Mouse (Mus musculus) embryonic facial prominence, embryonic 14.5 days (tissue): ENCODE measurements at regions not wholly inside any gene's neighbourhood (a gene's known extent, or its start where the extent isn't known, plus 50 kb on each side); places are given as distances from the start of the nearest gene placed in this dataset.

Experiments used
- ATAC-seq: fragments of 200-750 bp; cut with Nextera tagmentation; 2 replicates; pipeline ENCODE4 v1.8.0; 2017; ENCODE audit warnings: low read depth, moderate number of reproducible peaks, moderate TSS enrichment
- DNase-seq: peaks from one replicate; pipeline ENCODE4 v3.0.0-alpha.2; 2015; ENCODE audit warnings: low spot score
- H3K27ac ChIP-seq: fragments of 300-500 bp; sonication (generic); replicated peaks from 2 replicates; pipeline ENCODE4 v1.5.1; 2014; ENCODE audit warnings: low read depth, mild to moderate bottlenecking, low read length, moderate library complexity
- H3K27me3 ChIP-seq: fragments of 300-500 bp; sonication (generic); replicated peaks from 2 replicates; pipeline ENCODE4 v1.6.1; 2014; ENCODE audit warnings: low read length; ENCODE audit not compliant: control insufficient read depth, insufficient read depth
- H3K36me3 ChIP-seq: fragments of 300-500 bp; sonication (generic); 2 replicates; pipeline ENCODE4 v1.6.1; 2014; ENCODE audit warnings: low read length, mixed read lengths; ENCODE audit not compliant: control insufficient read depth, insufficient read depth
- H3K4me1 ChIP-seq: fragments of 300-500 bp; sonication (generic); 2 replicates; pipeline ENCODE4 v1.6.1; 2014; ENCODE audit warnings: antibody characterized with exemption, low read length; ENCODE audit not compliant: control insufficient read depth, insufficient read depth
- H3K4me2 ChIP-seq: fragments of 300-500 bp; sonication (generic); 2 replicates; pipeline ENCODE4 v1.6.1; 2014; ENCODE audit warnings: low read depth, mild to moderate bottlenecking, low read length, moderate library complexity, mixed read lengths
- H3K4me3 ChIP-seq: fragments of 300-500 bp; sonication (generic); 2 replicates; pipeline ENCODE4 v1.5.1; 2014; ENCODE audit warnings: low read depth, mild to moderate bottlenecking, low read length
- H3K9ac ChIP-seq: fragments of 300-500 bp; sonication (generic); 2 replicates; pipeline ENCODE4 v1.6.1; 2014; ENCODE audit warnings: low read depth, mild to moderate bottlenecking, low read length, moderate library complexity, mixed read lengths
- H3K9me3 ChIP-seq: fragments of 300-500 bp; sonication (generic); 2 replicates; pipeline ENCODE4 v1.6.1; 2016; ENCODE audit warnings: low read length; ENCODE audit not compliant: control insufficient read depth
- WGBS: fragments of 180-500 bp; shearing (Covaris S2); extraction: QIAGEN DNeasy Blood & Tissue Kit; methylation state at CpG from one replicate; pipeline ENCODE4 v1.1.7; 2014; 5-methylcytosine and 5-hydroxymethylcytosine counted together

- H3K9me3 ChIP-seq = no peaks in the 10 kb centered on the region
- no peak overlapping the region for H3K27ac ChIP-seq
- DNase-seq = peak; percentile 9
- WGBS = 6% methylated on average over 8 of the region's 8 CpGs
- H3K4me1 ChIP-seq = no peaks in the 10 kb centered on the region
- H3K9ac ChIP-seq = no peak overlapping the region
- H3K27me3 ChIP-seq = peaks cover 24% of the 10 kb centered on the region
- peak; percentile 55; the same call in 1 of the 2 replicates for ATAC-seq
- no peaks in the 10 kb centered on the region for H3K36me3 ChIP-seq
- 0 out of 2 replicates have a peak overlapping the region, but pooled peaks have one; percentile 12 for H3K4me2 ChIP-seq
- H3K4me3 ChIP-seq = no peak overlapping the region
Measured at GRCm38 (mm10) chr2:180854349-180855004, 66.3 kb downstream of the Ythdf1 start.

DNA sequence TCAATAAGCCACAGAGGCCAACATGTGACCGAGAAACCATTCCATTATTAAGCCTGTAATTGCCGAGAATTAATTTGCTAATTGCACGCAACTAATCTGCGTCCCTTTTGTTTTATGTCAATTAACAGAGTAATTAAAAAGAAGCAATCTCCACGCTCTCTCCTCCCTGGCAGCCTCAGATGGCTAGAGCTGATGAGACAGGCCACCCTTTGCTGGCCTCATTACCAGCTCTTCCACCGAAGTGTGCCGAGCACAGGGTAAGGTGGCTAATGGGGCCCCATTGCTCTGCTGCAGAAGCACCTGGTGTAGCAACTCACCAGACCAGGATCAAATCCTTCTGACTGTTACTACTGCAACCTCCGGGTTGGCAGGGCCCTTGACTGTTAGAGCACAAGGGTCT, 70.8 kb upstream of the Bhlhe23 start:
- Histone ChIP-seq H3K36me3 (no peaks in the 10 kb centered on the region), H3K4me2 (no peak overlapping the region), H3K27me3 (no peaks in the 10 kb centered on the region), H3K27ac (no peak overlapping the region), H3K9ac (no peak overlapping the region), H3K4me1 (no peaks in the 10 kb centered on the region), H3K4me3 (no peak overlapping the region), H3K9me3 (no peaks in the 10 kb centered on the region)
- no peak for DNase-seq
- WGBS = 69% methylated on average over 8 of the region's 8 CpGs
- no peak for ATAC-seq

- H3K4me2 ChIP-seq = no peak overlapping the region
- 20% methylated on average over 5 of the region's 5 CpGs for WGBS
- no peaks in the 10 kb centered on the region for H3K9me3 ChIP-seq
- no peak overlapping the region for H3K9ac ChIP-seq
- H3K27ac ChIP-seq = no peak overlapping the region
- H3K27me3 ChIP-seq = no peaks in the 10 kb centered on the region
- no peaks in the 10 kb centered on the region for H3K36me3 ChIP-seq
- ATAC-seq = no peak
- DNase-seq = peak; percentile 16
- H3K4me3 ChIP-seq = no peak overlapping the region
- no peaks in the 10 kb centered on the region for H3K4me1 ChIP-seq
Measured at GRCm38 (mm10) chr2:180845011-180845410, 68.3 kb upstream of the Bhlhe23 start.

DNA sequence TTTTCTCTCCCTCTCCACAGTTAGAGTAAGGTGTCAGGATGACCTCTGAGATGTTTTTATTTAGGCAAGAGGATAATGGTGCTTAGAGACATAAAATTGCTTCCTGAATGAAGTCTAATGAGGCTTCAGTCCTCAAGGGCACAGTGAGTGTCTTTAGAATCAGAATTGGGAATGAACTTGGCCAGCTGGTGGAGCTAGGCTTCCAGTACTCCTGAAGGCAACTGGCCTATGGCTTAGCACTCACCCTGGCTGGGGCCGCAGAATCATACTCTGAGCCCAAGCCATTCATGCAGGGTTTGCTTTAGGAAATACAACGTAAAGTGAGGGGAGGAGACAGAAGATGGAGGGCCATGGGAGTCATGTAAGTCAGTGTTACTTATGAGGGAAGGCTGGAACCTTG, 67.0 kb upstream of the Bhlhe23 start:
- Histone ChIP-seq H3K4me3 (no peak overlapping the region), H3K4me2 (no peak overlapping the region), H3K4me1 (no peaks in the 10 kb centered on the region), H3K36me3 (no peaks in the 10 kb centered on the region), H3K27ac (no peak overlapping the region), H3K9me3 (no peaks in the 10 kb centered on the region), H3K9ac (no peak overlapping the region), H3K27me3 (no peaks in the 10 kb centered on the region)
- ATAC-seq = no peak
- DNase-seq = no peak
- 76% methylated on average over 2 of the region's 2 CpGs for WGBS

- ATAC-seq (no peak), DNase-seq (no peak)
- no peaks in the 10 kb centered on the region for H3K27me3 ChIP-seq
- H3K4me3 ChIP-seq = no peak overlapping the region
- H3K9me3 ChIP-seq = no peaks in the 10 kb centered on the region
- H3K4me2 ChIP-seq = no peak overlapping the region
- no peaks in the 10 kb centered on the region for H3K36me3 ChIP-seq
- no peak overlapping the region for H3K9ac ChIP-seq
- H3K4me1 ChIP-seq = no peaks in the 10 kb centered on the region
- WGBS = 71% methylated on average over 4 of the region's 4 CpGs
- H3K27ac ChIP-seq = no peak overlapping the region
Measured at GRCm38 (mm10) chr2:180839126-180839525, 62.4 kb upstream of the Bhlhe23 start.

- DNase-seq = no peak
- Histone ChIP-seq H3K27ac (no peak overlapping the region), H3K9ac (no peak overlapping the region), H3K27me3 (no peaks in the 10 kb centered on the region), H3K4me1 (no peaks in the 10 kb centered on the region), H3K36me3 (no peaks in the 10 kb centered on the region), H3K4me2 (no peak overlapping the region), H3K4me3 (no peak overlapping the region), H3K9me3 (no peaks in the 10 kb centered on the region)
- ATAC-seq = no peak
- 57% methylated on average over 3 of the region's 3 CpGs for WGBS
Measured at GRCm38 (mm10) chr2:180837996-180838395, 61.3 kb upstream of the Bhlhe23 start.

DNA sequence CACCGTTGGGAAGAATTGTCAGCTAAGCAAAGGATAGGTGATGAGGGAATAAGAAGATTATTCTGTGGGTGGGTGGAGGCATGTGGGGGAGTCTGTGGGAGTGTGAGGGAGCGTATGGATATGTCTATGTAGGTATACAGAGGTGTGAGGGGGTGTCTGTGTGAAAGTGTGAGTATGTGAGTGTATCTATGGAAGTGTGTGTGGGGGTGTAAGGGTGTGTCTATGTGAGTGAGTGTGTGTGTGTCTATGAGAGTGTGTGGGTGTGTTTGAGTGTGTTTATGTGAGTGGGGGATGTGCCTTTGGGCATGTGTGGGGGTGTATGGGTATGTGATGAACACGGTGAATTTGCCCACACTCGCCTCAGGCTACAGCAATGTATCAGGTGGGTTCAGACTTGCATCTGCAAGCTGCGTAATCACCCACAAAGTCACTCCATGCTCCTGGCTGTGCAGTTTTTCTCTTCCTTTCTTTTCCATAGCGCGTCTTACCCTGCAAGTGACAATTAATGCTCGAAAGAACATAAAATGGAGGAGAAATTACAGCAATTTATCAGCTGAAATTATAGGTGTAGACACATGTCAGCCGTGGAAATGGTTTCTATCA, 60.7 kb upstream of the Bhlhe23 start:
- no peak for ATAC-seq
- 68% methylated on average over 9 of the region's 9 CpGs for WGBS
- Histone ChIP-seq H3K4me1 (no peaks in the 10 kb centered on the region), H3K36me3 (no peaks in the 10 kb centered on the region), H3K4me2 (no peak overlapping the region), H3K9ac (no peak overlapping the region), H3K27me3 (no peaks in the 10 kb centered on the region), H3K27ac (no peak overlapping the region), H3K9me3 (no peaks in the 10 kb centered on the region), H3K4me3 (no peak overlapping the region)
- no peak for DNase-seq

GRCm38 (mm10) chr2:180835936-180836602, 59.4 kb upstream of the Bhlhe23 start:
- no peak overlapping the region for H3K9ac ChIP-seq
- no peak overlapping the region for H3K27ac ChIP-seq
- no peaks in the 10 kb centered on the region for H3K9me3 ChIP-seq
- DNase-seq (no peak), ATAC-seq (no peak)
- H3K4me1 ChIP-seq = no peaks in the 10 kb centered on the region
- H3K27me3 ChIP-seq = no peaks in the 10 kb centered on the region
- H3K36me3 ChIP-seq = no peaks in the 10 kb centered on the region
- 67% methylated on average over 6 of the region's 6 CpGs for WGBS
- H3K4me3 ChIP-seq = no peak overlapping the region
- no peak overlapping the region for H3K4me2 ChIP-seq
